Mouse (Mus musculus) stomach, postnatal 0 days (tissue): ENCODE measurements around the gene Camkv.

Experiments used
- CTCF ChIP-seq: IDR thresholded peaks from 2 replicates; pipeline ENCODE4 v1.5.1; 2016; ENCODE audit warnings: antibody characterized with exemption, low read depth, mild to moderate bottlenecking, moderate library complexity
- EP300 ChIP-seq: optimal IDR thresholded peaks from 2 replicates; pipeline ENCODE3; 2016; ENCODE audit warnings: antibody characterized with exemption

GRCm38 (mm10) chr9:107934146-107934545, 1.3 kb upstream of the Camkv start:
- TF ChIP-seq CTCF (no peak), EP300 (no peak)
